Mouse (Mus musculus) mouse embryonic stem cell (cell line): Measurements from ENCODE around the gene Gch1.
"Not testable (repeated sequence)": the region's sequence is repeated elsewhere in the genome, so short reads cannot be mapped to it uniquely, and the experiment has no call there.

Source experiments
- in situ Hi-C, 2 experiments: fragments of 300-500 bp; cut with MboI; formaldehyde crosslinking; loops; 1 replicate in 1 of 2; 3 replicates in 1 of 2; pipeline ENCODE4 v1.14.3; 2019 to 2020; ENCODE audit warnings: low sequenced_read_pairs in 2 of 2, low pct_unique_long_range_greater_than_20kb in 1 of 2, mixed read lengths in 1 of 2; ENCODE audit not compliant: unreplicated experiment in 1 of 2

Gch1 gene

DNA sequence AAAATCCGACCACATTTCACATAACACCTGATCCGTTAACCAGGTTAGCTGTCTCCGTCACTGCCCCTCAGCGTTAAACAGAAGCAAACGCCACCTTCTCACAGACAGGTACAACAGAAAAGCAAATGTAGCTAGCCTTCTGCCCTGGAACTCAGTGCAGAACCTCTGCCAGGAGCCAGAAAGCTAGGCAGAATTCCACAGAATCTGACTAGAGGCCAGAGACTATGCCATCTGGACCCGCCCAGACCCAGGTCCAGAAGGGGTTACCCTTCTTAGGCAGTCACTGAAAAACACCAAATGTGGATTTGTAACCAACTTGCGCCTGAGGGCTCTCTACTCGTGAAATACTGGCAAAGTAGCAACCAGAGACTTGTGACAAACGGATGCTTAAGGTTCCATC, 77.9 kb downstream of the Gch1 start:
- in situ Hi-C loops, result no loop called here

- in situ Hi-C loops, result not testable (repeated sequence)
Observed at GRCm38 (mm10) chr14:47110391-47110790, 78.8 kb downstream of the Gch1 start.

DNA sequence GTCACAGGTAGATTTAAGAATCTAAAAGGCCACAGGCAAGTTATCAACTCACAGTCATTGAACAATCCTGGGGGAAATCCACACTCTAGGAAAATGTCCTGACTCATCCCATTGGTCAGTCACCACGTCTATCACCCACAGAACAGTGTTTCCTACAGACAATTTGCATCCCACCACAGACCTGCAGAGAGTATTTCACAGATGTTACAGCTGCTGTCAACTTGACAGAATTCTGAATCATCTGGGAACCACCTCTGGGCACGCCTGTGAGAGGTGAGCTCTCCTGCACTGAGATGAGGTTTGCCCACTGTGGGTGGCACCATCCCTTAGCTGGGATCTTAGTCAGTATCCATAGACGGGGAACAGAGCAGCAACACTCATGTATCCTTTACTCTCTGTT, 81.8 kb downstream of the Gch1 start:
- in situ Hi-C loops, result no loop called here

DNA sequence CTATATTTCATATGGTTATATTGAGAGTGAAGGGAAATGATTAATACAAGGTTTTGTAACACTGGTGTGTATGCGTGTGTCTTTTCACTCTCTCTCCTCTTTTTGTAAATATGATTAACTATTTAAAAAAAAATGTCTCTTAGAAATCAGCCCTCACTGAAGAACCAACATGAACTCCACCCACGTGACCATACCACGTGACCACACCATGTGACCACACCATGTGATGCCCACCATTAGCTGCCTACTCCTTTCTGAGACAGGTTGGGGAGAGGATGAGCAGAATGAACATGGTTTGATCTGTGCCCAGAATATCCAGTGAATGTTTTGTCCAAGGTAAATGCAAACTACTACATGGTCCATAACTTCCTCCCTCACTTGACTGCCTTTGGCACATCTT, 83.5 kb downstream of the Gch1 start:
- in situ Hi-C loops, result no loop called here

DNA sequence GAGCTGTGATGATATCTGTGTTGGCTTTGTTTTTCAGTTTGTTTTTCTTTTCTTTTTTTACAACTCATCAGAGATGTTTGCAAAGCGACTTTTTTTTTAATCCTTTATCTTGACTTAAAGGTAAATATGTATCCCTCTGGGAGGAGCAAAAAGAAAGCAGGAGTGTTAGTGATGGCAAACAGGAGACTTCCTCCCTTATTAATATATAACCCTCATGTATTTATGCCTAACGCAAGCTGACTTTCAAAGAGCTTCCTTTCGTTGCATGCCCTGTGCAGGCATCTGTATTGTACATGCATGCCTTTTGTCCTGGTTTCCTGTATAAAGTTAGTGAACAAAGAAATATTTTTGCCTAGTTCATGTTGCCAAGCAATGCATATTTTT, 84.0 kb downstream of the Gch1 start:
- in situ Hi-C loops, result no loop called here

DNA sequence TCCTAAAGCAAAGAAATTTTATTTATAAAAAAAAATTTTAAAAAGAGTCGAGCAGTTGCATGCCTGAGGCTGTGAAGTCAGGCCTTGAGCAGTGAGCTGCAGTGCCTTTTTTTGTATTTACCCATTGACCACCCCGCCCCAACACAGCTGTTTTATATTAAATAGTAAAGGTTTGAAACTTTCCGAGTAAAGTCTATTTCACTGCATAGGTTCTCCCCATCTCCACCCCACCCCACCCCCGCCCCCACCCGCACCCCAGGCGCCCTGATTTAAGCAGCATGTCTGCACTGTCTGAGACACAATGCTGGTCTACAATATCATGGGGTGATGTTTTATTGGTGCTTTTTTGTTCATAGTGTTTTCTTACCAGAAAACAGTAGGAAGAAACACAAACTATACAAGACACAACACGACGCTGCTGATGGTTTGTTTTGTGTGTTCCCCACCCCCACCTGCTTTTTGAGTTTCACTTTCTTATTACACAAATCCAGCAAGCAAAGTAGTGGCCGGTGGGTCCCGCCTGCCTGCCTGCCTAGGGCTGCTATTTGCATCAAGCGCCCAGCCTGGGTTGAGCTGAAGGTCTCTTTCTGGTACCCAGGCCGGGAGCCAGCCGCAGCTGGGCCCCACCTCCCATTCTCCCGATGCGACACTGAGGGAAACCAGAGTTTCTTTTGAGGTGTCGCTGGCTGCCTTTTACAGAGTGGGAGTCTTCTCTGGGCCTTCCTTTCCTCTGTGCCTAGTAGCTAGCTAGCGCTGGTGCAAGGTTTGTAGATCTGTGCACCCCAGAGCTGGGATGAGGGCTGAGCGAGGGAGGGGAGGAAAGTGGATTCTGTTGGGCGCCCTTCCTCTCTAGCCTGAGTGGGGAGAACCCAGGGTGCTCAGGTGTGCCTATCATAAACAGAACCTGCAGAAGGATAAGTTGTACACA, 84.7 kb downstream of the Gch1 start:
- in situ Hi-C loops, result no loop called here
